Mouse (Mus musculus) ES-Bruce4 (cell line): Measurements from ENCODE around the gene Adcy5. TPM values are rescaled to one million over a fixed set of nuclear protein-coding genes. Genes with fewer than 3 reads are reported as not detected.

Experiments used
- H3K27ac ChIP-seq: 2 replicates; pipeline ENCODE4 v1.5.1; 2012; ENCODE audit warnings: low read length, inconsistent platforms; ENCODE audit not compliant: insufficient read depth
- H3K27me3 ChIP-seq: 2 replicates; pipeline ENCODE4 v1.6.1; 2012; ENCODE audit warnings: mild to moderate bottlenecking, low read length, inconsistent platforms; ENCODE audit not compliant: control insufficient read depth, poor library complexity, insufficient read depth, severe bottlenecking
- H3K36me3 ChIP-seq: 2 replicates; pipeline ENCODE4 v1.6.1; 2012; ENCODE audit warnings: inconsistent platforms, mild to moderate bottlenecking, low read length, moderate library complexity; ENCODE audit not compliant: control insufficient read depth, poor library complexity, insufficient read depth, severe bottlenecking
- H3K4me1 ChIP-seq: one replicate; pipeline ENCODE4 v1.8.1; 2011; ENCODE audit warnings: low read length; ENCODE audit not compliant: control insufficient read depth, insufficient read depth
- H3K4me3 ChIP-seq: 2 replicates; pipeline ENCODE4 v1.5.1; 2011; ENCODE audit warnings: low read depth, mild to moderate bottlenecking, low read length
- H3K9ac ChIP-seq: 2 replicates; pipeline ENCODE4 v1.6.1; 2012; ENCODE audit warnings: low read depth, mild to moderate bottlenecking, inconsistent platforms; ENCODE audit not compliant: poor library complexity, severe bottlenecking
- H3K9me3 ChIP-seq: replicated peaks from 2 replicates; pipeline ENCODE4 v1.6.1; 2012; ENCODE audit warnings: mild to moderate bottlenecking, low read length, inconsistent platforms; ENCODE audit not compliant: control insufficient read depth, poor library complexity, insufficient read depth, severe bottlenecking
- CTCF ChIP-seq: IDR thresholded peaks from one replicate; pipeline ENCODE4 v1.8.1; 2011; ENCODE audit warnings: low read depth, low read length
- EP300 ChIP-seq: IDR thresholded peaks from 2 replicates; pipeline ENCODE4 v1.6.1; 2011; ENCODE audit warnings: low read depth, low read length; ENCODE audit not compliant: insufficient read depth
- POLR2A ChIP-seq: IDR thresholded peaks from one replicate; pipeline ENCODE4 v1.8.1; 2011; ENCODE audit warnings: low read length; ENCODE audit not compliant: insufficient read depth
- polyA plus RNA-seq: library from polyadenylated mRNA; stranded (reverse); fragments of >200 nt; gene quantifications from 2 replicates; pipeline ENCODE4 v1.2.4, GENCODE M21; 2011; ENCODE audit warnings: low read depth; ENCODE audit not compliant: missing spikeins, insufficient read depth, insufficient read length

The Adcy5 gene
- polyA plus RNA-seq, 1 experiment: 1.2 TPM

DNA sequence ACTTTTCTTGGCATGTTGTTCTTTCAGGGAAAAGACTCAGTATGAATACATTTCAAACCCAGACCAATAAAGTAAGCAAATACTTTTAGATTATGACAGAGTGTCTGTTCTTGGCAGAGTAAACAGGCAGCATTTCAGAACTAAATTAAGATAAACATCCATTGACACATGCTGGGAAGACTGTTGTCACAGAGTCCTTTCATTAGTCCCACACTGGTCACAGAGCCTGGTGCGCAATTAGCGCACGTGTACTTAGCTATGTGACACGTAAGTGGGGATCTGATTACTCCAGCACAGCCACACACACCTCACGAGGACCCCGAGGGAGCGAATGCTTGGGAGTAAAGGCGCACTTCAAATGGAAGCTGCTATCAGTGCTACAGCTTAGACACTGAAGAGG, 156.9 kb downstream of the Adcy5 start:
- Histone ChIP-seq H3K27me3 (no peaks in the 10 kb centered on the region), H3K36me3 (no peaks in the 10 kb centered on the region), H3K4me3 (no peak overlapping the region), H3K4me1 (no peaks in the 10 kb centered on the region), H3K9ac (no peak overlapping the region), H3K27ac (no peak overlapping the region), H3K9me3 (no peaks in the 10 kb centered on the region)
- no peak for TF ChIP-seq POLR2A
- TF ChIP-seq CTCF: no peak
- no peak for TF ChIP-seq EP300

DNA sequence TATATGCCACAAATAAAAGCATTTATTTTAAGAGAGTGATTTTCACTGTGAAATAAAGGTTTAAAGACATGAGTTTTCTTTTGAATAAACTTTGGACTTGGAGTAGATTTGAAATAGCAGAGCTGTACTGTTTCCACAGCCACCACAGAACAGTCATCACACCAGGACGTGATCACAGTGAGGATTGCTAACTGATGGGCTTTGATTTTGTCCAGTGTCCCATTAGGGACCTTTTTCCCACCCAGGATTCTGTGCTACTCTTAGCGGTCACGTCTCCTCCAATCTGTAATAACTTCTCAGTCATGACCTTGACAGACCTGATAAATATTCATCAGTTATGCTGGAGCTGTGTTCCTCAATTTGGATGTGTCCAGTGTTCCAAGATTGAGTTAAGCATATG, 160.8 kb downstream of the Adcy5 start:
- no peak overlapping the region for H3K27ac ChIP-seq
- no peaks in the 10 kb centered on the region for H3K4me1 ChIP-seq
- no peak overlapping the region for H3K9ac ChIP-seq
- no peak for TF ChIP-seq POLR2A
- TF ChIP-seq CTCF: no peak
- no peak for TF ChIP-seq EP300
- no peaks in the 10 kb centered on the region for H3K36me3 ChIP-seq
- no peaks in the 10 kb centered on the region for H3K27me3 ChIP-seq
- H3K4me3 ChIP-seq: no peak overlapping the region
- H3K9me3 ChIP-seq: no peaks in the 10 kb centered on the region

DNA sequence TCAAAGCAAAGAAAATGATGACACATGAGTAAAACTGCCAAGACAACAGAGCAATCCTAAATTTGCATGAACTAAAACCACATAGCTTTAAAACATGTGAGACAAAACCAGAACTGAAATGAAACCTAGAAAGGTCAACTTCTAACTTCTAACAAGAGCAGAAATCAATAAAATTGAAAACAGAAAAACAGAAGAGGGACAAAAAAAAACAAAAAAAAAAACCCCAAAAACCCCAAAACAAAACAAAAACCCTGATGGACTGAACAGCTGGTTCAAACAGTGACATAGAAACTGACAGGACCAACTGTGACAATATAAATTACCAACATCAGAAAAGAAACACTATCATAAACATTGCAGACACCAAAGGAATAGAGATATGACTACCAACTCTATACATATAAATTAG, 162.2 kb downstream of the Adcy5 start:
- H3K36me3 ChIP-seq: no peaks in the 10 kb centered on the region
- H3K9me3 ChIP-seq: no peaks in the 10 kb centered on the region
- H3K27ac ChIP-seq: no peak overlapping the region
- TF ChIP-seq CTCF (no peak), POLR2A (no peak), EP300 (no peak)
- no peaks in the 10 kb centered on the region for H3K27me3 ChIP-seq
- H3K9ac ChIP-seq: no peak overlapping the region
- H3K4me3 ChIP-seq: no peak overlapping the region
- H3K4me1 ChIP-seq: no peaks in the 10 kb centered on the region

DNA sequence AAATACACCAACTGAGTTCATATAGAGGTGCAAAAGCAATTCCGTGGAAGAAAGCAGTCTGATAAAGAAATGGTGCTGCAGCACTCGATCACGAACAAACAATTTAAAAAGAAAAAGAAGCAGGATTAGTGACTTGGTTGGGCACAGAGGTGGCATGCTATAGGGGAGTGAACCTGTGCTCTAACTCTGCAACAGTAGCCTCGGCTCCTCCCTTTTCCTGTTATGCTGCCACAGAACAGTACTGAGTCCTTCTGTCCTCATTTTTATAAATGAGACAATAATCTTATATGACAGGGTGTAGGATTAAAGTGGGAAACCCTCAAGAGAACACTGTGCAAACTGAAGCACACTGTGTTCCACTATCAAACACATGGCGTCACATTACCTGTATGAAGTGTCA, 162.8 kb downstream of the Adcy5 start:
- no peaks in the 10 kb centered on the region for H3K36me3 ChIP-seq
- H3K4me1 ChIP-seq: no peaks in the 10 kb centered on the region
- no peak overlapping the region for H3K27ac ChIP-seq
- no peak overlapping the region for H3K4me3 ChIP-seq
- H3K9ac ChIP-seq: no peak overlapping the region
- TF ChIP-seq POLR2A (no peak), EP300 (no peak), CTCF (no peak)
- no peaks in the 10 kb centered on the region for H3K27me3 ChIP-seq
- no peaks in the 10 kb centered on the region for H3K9me3 ChIP-seq

DNA sequence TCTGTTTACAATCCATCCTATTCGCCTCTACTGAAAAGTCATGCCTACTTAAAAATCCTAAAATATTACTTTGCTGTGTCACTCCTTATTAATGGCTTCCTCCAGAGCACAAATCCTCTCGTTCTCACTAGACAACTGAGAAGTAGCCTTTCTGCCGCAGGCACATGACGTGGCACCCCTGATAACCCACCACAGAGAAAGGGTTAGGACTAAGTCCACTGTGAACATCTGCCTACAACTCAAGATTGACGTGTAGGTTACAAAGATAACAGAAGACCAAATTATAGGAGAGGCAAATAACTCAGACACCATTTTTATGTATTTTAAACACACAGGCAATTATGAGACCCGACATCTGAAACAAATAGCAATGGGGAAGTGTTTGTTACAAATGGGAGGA, 163.7 kb downstream of the Adcy5 start:
- H3K4me1 ChIP-seq: no peaks in the 10 kb centered on the region
- H3K27ac ChIP-seq: no peak overlapping the region
- no peak overlapping the region for H3K9ac ChIP-seq
- H3K27me3 ChIP-seq: no peaks in the 10 kb centered on the region
- no peaks in the 10 kb centered on the region for H3K36me3 ChIP-seq
- TF ChIP-seq POLR2A (no peak), CTCF (no peak), EP300 (no peak)
- no peak overlapping the region for H3K4me3 ChIP-seq
- H3K9me3 ChIP-seq: no peaks in the 10 kb centered on the region

DNA sequence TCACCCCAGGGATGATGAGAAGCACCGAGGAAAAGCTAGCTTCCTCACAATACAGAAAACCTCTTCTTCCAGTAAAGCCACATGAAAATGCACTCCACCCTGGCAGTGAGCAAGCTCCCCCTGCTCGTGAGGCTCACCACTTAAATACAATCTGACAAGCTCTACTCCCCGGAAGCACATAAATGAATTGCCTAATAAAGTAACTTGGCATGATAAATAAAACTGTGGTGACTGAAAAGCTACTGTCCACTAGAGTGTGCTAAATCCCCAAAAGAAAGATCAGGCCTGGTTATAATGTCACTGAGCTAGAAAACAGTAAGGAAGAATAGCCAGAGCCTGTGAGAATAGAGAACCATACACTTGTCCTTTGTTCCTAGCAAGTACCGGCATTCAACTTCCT, 164.7 kb downstream of the Adcy5 start:
- no peaks in the 10 kb centered on the region for H3K9me3 ChIP-seq
- H3K36me3 ChIP-seq: no peaks in the 10 kb centered on the region
- no peak overlapping the region for H3K4me3 ChIP-seq
- no peaks in the 10 kb centered on the region for H3K27me3 ChIP-seq
- no peak overlapping the region for H3K9ac ChIP-seq
- TF ChIP-seq EP300: no peak
- no peak for TF ChIP-seq POLR2A
- TF ChIP-seq CTCF: no peak
- H3K27ac ChIP-seq: no peak overlapping the region
- no peaks in the 10 kb centered on the region for H3K4me1 ChIP-seq

DNA sequence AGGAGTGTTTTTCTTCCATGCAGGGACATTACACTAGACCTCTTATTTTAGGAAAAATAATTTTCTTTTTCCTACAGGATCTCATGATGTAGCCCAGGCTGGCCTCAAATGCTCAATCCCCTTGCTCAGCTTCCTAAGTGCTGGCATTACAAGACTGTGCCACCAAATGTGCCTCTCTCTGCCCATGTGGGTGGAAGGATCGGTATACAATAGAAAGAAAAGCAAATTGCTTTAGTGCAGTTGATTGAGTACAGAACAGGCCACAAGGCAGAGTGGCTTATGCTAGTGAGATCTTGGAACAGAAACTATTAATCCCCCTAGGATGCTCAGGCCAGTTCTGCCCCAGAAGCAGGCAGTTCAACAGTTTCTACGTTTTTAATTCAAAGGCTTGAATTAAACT, 165.1 kb downstream of the Adcy5 start:
- H3K27me3 ChIP-seq: no peaks in the 10 kb centered on the region
- H3K9ac ChIP-seq: no peak overlapping the region
- H3K27ac ChIP-seq: no peak overlapping the region
- TF ChIP-seq CTCF (no peak), EP300 (no peak), POLR2A (no peak)
- H3K4me3 ChIP-seq: no peak overlapping the region
- no peaks in the 10 kb centered on the region for H3K36me3 ChIP-seq
- no peaks in the 10 kb centered on the region for H3K4me1 ChIP-seq
- H3K9me3 ChIP-seq: no peaks in the 10 kb centered on the region
